Mouse (Mus musculus): ENCODE measurements around the gene Pdia4. TPM values are rescaled to one million over a fixed set of nuclear protein-coding genes. Genes with fewer than 3 reads are reported as not detected.
A peak's percentile ranks its signal among the peaks of the same experiment; 100 is the strongest.
"Not testable (repeated sequence)": the region's sequence is repeated elsewhere in the genome, so short reads cannot be mapped to it uniquely, and the experiment has no call there.

Pdia4 gene
- total RNA-seq, 2 experiments from 2014 or later, result 58.2 to 62.5 TPM

DNA sequence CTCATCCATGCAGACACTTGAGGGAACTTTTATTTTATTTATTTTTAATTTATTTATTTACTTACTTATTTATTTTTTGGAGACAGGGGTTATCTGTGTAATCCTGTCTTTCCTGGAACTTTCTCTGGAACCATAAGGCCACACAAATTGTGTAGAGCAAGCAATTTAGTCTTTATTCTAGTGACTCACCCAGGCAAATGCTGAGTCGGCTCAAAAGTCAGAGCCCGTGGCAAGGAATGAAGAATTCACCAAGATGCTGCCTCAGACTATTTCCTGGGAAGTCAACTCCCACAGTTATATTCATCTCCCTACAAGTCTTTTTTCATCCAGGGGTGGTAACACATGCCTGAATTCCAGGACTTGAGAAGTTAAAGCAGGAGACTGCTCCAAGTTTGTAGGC lies 7.7 kb downstream of the Pdia4 start:
- H3K4me3 ChIP-seq, result no peak overlapping the region
- no peak for DNase-seq (ENCODE audit: low spot score in 2 of 2)
- H3K27ac ChIP-seq, result no peak overlapping the region
- no peak for TF ChIP-seq CTCF (conservative IDR thresholded peaks at IDR 0.05)

DNA sequence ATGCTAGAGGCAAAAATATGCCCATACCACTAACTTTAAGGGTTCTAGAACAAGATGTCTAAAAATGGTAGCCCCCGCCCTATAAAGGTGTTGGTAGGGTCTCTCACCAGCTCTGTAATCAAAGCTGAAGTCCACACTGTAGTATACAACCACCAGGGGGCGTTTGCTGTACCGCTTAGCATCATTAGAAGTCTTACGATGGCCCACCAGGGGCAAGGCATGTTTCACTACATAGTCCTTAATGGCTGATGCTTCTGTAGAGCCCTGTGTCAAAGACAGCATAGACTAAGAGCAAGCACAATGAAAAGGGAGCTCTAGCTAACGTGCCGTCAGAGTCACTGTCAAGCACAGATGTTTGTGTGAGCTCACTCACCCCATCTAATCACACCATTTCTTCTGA lies 14.2 kb downstream of the Pdia4 start:
- peak; percentile 90 for TF ChIP-seq CTCF (conservative IDR thresholded peaks at IDR 0.05)
- Histone ChIP-seq H3K27ac (no peak overlapping the region), H3K4me3 (no peak overlapping the region)
- peak in 1 of 2 experiments; percentile 56 for DNase-seq (ENCODE audit: low spot score in 2 of 2)

DNA sequence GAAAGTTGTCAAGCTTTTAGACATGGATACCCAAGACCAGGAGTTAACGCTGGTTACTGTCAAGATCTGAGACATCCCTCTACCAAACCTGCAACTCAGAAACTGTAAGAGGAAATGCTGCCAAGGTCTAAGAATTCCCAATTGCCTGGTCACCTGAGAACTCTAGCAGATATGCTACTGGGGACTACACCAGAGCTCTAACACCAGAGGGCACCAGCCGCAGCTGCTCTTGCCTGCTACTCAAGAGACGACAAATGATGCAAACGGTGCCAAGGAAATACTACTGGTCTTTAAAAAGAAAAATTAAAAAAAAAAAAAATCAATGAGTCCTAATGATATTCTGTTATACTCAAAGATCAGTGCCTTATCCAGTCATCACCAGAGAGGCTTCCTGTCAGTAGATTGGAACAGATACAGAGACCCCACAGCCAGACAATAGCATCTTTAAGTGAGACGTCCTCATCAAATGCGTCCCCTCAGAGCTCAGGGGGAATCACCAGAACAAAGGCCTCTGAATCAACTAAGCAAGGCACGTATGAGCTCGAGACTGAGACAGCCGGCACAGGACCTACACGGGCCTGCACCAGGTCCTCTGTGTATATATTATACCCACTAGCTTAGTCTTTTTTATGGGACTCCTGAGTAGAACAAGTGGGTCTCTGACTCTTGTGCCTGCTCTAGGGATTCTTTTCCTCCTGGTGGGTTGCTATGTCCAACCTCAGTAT lies 19.0 kb downstream of the Pdia4 start:
- Histone ChIP-seq H3K4me3 (no peak overlapping the region), H3K27ac (no peak overlapping the region)
- peak in 1 of 2 experiments; percentile 47 for DNase-seq (ENCODE audit: low spot score in 2 of 2)
- TF ChIP-seq CTCF (conservative IDR thresholded peaks at IDR 0.05), result peak; percentile 74

GRCm38 (mm10) chr6:47793284-47793683 lies 19.9 kb downstream of the Pdia4 start:
- no peak overlapping the region for H3K27ac ChIP-seq
- no peak overlapping the region for H3K4me3 ChIP-seq
- no peak for DNase-seq (ENCODE audit: low spot score in 2 of 2)
- no peak for TF ChIP-seq CTCF (conservative IDR thresholded peaks at IDR 0.05)

DNA sequence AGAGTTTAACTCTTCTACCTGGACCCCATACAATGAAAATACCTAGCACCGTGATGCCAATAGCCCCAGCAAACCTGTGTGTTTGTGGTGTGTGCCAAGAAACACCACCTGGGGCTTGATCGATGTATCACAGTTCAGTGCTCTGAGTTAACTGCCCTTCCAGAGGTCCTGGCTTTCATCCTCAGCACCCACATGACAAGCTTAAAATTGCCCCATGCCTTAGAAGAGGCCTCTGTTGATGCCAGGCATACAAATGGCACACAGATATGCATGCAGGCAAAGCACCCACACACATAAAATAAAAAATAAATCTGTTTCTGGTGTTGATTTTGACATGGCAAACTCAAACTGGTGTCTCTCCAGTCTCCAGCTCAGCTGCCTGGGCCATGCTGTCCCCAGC lies 20.7 kb downstream of the Pdia4 start:
- no peak for DNase-seq (ENCODE audit: low spot score in 2 of 2)
- Histone ChIP-seq H3K27ac (no peak overlapping the region), H3K4me3 (no peak overlapping the region)
- TF ChIP-seq CTCF (conservative IDR thresholded peaks at IDR 0.05), result no peak

DNA sequence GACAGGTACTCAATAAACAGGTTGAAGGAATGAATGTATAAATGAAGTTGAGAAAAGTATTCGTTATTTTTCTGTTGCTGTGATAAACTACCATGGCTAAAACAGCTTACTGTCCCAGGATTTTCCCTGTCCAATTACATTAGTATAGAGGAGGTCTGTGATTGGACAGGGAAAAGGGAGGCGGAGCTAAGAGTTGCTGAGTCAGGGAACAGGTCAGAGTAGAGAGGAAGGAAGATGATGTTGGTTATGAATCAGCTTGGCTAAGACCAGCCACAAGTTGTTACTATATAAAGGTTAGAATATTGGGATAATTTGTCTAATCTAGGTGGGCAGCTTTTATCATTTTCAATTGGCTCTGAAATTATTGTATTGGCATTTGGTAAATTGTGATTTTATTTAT lies 22.5 kb downstream of the Pdia4 start:
- no peak overlapping the region for H3K4me3 ChIP-seq
- H3K27ac ChIP-seq, result no peak overlapping the region
- no peak for TF ChIP-seq CTCF (conservative IDR thresholded peaks at IDR 0.05)
- DNase-seq (ENCODE audit: low spot score in 2 of 2), result no peak

GRCm38 (mm10) chr6:47788821-47789220 lies 24.4 kb downstream of the Pdia4 start:
- DNase-seq (ENCODE audit: low spot score in 2 of 2), result no peak
- H3K27ac ChIP-seq, result peak overlapping the region; percentile 100
- no peak for TF ChIP-seq CTCF (conservative IDR thresholded peaks at IDR 0.05)
- peak overlapping the region; percentile 66 for H3K4me3 ChIP-seq

DNA sequence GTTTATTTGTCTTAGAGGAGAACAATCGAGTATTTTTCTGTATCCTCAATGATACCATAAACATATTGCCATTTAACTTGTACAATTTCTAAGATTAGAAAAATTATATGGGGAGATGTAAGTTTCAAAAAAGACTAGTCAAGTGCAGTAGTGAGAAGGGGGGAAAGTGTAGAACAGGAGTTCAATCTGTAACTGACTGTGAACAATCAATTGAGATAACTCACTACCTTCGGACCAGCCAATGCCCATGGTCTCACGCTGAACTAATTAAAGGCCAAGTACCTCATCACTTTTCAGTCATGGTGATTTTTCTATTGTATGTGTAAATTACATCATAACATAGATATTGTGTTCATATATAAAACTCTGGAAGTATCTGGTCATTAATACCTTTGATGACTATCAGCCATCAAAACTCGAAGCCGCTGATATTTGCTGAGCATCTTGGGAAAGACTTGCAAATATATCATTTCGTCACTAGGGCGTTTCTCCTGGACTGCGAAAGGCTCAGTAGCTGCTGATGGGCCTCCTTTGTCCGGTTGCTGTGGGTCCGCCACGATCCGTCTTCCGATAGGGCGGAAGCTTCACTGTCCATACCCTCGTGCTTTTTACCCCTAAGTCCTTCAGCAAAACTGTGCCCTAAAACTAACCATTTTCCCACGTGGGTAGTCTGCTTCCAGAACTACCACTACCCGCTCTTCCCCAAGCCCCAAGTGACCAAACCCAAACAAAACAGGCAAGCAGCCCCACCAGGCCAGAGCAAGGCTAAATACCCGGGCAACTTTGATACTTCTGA lies 25.1 kb downstream of the Pdia4 start:
- TF ChIP-seq CTCF (conservative IDR thresholded peaks at IDR 0.05), result peak; percentile 56
- peak; percentile 80 to 86 for DNase-seq (ENCODE audit: low spot score in 2 of 2)
- peak overlapping the region; percentile 100 for H3K27ac ChIP-seq
- peak overlapping the region; percentile 66 for H3K4me3 ChIP-seq

- TF ChIP-seq CTCF (conservative IDR thresholded peaks at IDR 0.05), result no peak
- DNase-seq (ENCODE audit: low spot score in 2 of 2), result no peak
- Histone ChIP-seq H3K27ac (no peak overlapping the region), H3K4me3 (no peak overlapping the region)
Measured at GRCm38 (mm10) chr6:47784707-47785412, 28.4 kb downstream of the Pdia4 start.

GRCm38 (mm10) chr6:47781091-47781968 lies 31.9 kb downstream of the Pdia4 start:
- peak; percentile 35 to 69 for DNase-seq (ENCODE audit: low spot score in 2 of 2)
- peak overlapping the region; percentile 50 for H3K4me3 ChIP-seq
- H3K27ac ChIP-seq, result peak overlapping the region; percentile 87
- peak; percentile 39 for TF ChIP-seq CTCF (conservative IDR thresholded peaks at IDR 0.05)

DNA sequence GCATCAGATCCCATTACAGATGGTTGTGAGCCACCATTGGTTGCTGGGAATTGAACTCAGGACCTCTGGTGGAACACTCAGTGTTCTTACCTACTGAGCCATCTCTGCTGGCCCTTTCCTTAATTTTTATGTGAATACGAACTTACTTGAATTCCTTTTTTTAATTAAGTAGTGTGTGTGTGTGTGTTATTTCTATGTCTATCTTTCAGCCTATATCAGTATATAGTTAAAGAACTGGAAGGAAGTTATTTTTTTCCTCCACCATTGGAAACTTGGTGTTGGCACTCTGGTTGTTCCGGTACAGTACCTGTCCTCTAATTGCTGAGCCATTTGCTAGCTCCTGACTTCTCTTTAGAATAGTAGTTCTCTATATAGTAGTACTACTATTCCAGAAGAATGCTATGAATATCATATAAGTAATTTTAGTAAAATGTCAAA lies 32.6 kb downstream of the Pdia4 start:
- TF ChIP-seq CTCF (conservative IDR thresholded peaks at IDR 0.05), result no peak
- peak overlapping the region; percentile 87 for H3K27ac ChIP-seq

DNA sequence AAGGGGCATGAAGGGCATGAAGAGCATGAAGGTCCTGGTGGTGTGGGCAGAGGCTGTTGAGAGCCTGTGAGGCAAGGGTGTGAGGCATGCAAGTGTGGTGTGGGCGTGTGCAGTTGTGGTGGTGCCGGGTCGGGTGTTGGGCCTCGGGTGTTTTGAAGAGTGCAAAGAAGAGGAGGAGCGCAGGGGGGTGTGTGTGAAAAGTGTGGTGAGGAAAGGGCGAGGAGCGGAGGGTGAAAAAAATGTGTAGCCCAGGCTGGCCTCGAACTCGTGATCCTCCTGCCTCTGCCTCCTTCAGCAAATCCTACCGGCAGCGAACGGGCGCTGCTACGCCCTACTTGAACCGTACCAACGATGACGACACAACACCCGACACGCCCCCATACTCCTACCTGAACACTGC lies 41.5 kb downstream of the Pdia4 start:
- not testable (repeated sequence) for H3K27ac ChIP-seq, H3K4me3 ChIP-seq
- peak in 1 of 2 experiments; percentile 6 for DNase-seq (ENCODE audit: low spot score in 2 of 2)

More for the DNA sequence above, 32.6 kb downstream of the Pdia4 start:
- DNase-seq (ENCODE audit: low spot score in 2 of 2), result peak in 1 of 2 experiments; percentile 9
- H3K4me3 ChIP-seq, result peak overlapping the region; percentile 50

DNA sequence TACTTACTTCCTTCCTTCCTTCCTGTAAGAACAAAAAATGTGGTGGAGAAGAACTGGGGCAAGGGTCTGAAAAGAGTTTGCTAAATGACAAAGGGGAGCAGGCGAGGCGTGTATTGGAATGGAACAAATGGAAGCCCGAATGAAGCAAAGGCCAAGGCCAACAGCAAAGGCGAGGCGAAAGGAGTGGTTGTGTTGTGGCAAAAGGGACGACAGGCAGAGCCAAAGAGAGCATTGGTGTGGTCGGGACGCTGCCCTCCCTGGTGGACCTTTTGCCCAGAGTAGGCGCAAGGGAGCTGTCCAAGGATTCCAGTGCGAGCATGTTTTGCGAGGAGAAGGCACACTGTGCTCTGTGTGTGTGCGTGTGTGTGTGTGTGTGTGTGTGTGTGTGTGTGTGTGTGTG lies 42.1 kb downstream of the Pdia4 start:
- not testable (repeated sequence) for H3K4me3 ChIP-seq; H3K27ac ChIP-seq; DNase-seq (ENCODE audit: low spot score in 2 of 2)

GRCm38 (mm10) chr6:47769861-47770260 lies 43.4 kb downstream of the Pdia4 start:
- DNase-seq (ENCODE audit: low spot score in 2 of 2), result peak in 1 of 2 experiments; percentile 7
- H3K4me3 ChIP-seq, H3K27ac ChIP-seq: not testable (repeated sequence)

- H3K27ac ChIP-seq; H3K4me3 ChIP-seq; DNase-seq (ENCODE audit: low spot score in 2 of 2): not testable (repeated sequence)
Measured at GRCm38 (mm10) chr6:47768520-47768919, 44.7 kb downstream of the Pdia4 start.

DNA sequence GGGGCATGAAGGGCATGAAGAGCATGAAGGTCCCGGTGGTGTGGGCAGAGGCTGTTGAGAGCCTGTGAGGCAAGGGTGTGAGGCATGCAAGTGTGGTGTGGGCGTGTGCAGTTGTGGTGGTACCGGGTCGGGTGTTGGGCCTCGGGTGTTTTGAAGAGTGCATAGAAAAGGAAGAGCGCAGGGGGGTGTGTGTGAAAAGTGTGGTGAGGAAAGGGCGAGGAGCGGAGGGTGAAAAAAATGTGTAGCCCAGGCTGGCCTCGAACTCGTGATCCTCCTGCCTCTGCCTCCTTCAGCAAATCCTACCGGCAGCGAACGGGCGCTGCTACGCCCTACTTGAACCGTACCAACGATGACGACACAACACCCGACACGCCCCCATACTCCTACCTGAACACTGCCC lies 45.9 kb downstream of the Pdia4 start:
- not testable (repeated sequence) for DNase-seq (ENCODE audit: low spot score in 2 of 2); H3K27ac ChIP-seq

GRCm38 (mm10) chr6:47762686-47763085 lies 50.5 kb downstream of the Pdia4 start:
- DNase-seq (ENCODE audit: low spot score in 2 of 2); H3K27ac ChIP-seq; H3K4me3 ChIP-seq: not testable (repeated sequence)

More for the DNA sequence above, 45.9 kb downstream of the Pdia4 start:
- not testable (repeated sequence) for H3K4me3 ChIP-seq
